Mouse (Mus musculus): Measurements from ENCODE around the gene Hivep3. TPM values are rescaled to one million over a fixed set of nuclear protein-coding genes. Genes with fewer than 3 reads are reported as not detected.
A peak's percentile ranks its signal among the peaks of the same experiment; 100 is the strongest.

Hivep3 gene
- polyA plus RNA-seq, 1 experiment from 2014 or later: 2.1 TPM

DNA sequence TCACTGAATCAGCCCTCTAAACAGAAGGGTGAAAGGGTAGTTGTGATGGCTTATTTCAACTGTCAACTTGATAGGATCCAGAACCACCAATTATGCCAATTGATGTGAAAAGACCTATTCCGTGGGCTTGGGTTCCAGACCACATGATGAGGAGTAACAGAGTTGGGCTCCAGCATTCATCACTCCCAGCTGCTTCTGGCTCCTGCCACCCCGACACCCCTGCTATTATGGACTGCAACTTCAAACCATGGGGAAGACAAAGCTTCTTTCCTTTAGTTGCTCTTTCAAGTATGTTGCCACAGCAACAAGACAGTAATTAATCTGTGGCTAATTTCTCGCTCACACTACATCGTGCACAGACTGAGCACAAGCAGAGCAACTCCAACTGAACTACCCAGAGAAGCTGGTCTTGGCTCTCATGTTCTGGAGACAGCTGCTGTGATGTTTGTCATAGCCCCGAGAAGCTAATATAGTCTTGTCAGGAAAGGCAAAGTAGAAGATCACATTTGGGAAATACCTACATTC lies 159.7 kb downstream of the Hivep3 start:
- 69% methylated on average over 5 of the region's 5 CpGs for WGBS
- Histone ChIP-seq H3K4me3 (no peak overlapping the region), H3K4me1 (replicated peaks) (peaks cover 9% of the 10 kb centered on the region), H3K9me3 (no peaks in the 10 kb centered on the region), H3K36me3 (no peaks in the 10 kb centered on the region), H3K27ac (no peak overlapping the region), H3K27me3 (ENCODE audit: insufficient read depth, poor library complexity, severe bottlenecking) (no peaks in the 10 kb centered on the region)
- no peak for DNase-seq (ENCODE audit: low spot score)

DNA sequence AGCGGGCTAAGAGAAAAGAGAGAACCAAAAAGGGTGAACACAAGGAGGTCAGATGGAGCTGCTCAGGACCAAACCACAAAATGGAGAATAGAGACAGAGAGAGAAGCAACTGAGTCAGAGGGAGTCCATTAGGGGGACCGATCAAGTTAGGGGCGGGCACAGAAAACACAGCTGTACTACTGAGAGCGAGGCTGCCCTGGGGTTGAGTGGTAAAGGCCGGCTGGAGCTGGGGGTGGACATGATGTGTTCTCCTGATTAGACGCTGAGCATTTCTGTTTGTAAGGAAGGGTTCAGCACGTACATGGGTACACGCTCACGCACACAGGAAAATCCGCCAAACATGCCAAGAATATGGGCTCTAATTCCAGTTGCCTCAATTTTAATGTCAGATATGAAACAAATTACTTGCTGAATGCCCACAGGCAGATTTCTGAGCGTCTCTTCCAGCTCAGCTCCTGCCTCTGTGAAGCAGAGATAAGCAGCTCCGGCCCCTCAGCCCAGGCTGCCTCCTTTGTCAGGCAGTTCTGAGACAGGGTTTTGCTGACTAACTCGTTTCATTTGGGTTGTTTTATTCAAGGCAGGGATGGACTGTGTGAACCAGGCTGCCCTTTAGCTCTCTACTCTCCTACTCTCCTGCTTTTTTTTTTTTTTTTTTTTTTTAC lies 161.3 kb downstream of the Hivep3 start:
- 76% methylated on average over 13 of the region's 13 CpGs for WGBS
- Histone ChIP-seq H3K4me1 (replicated peaks) (no peaks in the 10 kb centered on the region; the same call in 1 of the 2 replicates), H3K36me3 (no peaks in the 10 kb centered on the region), H3K27me3 (ENCODE audit: insufficient read depth, poor library complexity, severe bottlenecking) (no peaks in the 10 kb centered on the region), H3K27ac (no peak overlapping the region), H3K4me3 (no peak overlapping the region), H3K9me3 (no peaks in the 10 kb centered on the region)
- no peak for DNase-seq (ENCODE audit: low spot score)

DNA sequence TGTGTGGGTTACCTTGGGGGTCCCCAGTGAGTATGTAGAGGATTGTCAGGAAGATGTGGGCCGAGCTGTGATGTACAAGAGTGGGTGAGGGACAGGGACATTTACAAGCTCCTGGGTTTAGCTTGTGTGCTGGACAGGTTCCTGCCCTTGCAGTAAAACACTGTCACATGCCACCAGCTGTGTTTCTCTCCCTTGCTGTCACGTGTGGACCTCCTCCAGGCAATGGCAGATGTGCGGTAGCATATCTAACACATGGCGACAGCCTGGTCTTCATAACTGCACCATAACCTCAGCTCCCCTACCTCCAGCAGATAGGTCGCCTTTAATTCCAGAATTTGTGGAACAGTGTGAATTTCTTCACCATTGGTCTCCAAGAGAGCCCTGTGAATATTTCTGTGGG lies 161.9 kb downstream of the Hivep3 start:
- no peak overlapping the region for H3K4me3 ChIP-seq
- 82% methylated on average over 5 of the region's 5 CpGs for WGBS
- H3K4me1 ChIP-seq (replicated peaks): no peaks in the 10 kb centered on the region; the same call in 1 of the 2 replicates
- H3K27me3 ChIP-seq (ENCODE audit: insufficient read depth, poor library complexity, severe bottlenecking): no peaks in the 10 kb centered on the region
- no peak for DNase-seq (ENCODE audit: low spot score)
- no peaks in the 10 kb centered on the region for H3K36me3 ChIP-seq
- H3K9me3 ChIP-seq: no peaks in the 10 kb centered on the region
- H3K27ac ChIP-seq: no peak overlapping the region

DNA sequence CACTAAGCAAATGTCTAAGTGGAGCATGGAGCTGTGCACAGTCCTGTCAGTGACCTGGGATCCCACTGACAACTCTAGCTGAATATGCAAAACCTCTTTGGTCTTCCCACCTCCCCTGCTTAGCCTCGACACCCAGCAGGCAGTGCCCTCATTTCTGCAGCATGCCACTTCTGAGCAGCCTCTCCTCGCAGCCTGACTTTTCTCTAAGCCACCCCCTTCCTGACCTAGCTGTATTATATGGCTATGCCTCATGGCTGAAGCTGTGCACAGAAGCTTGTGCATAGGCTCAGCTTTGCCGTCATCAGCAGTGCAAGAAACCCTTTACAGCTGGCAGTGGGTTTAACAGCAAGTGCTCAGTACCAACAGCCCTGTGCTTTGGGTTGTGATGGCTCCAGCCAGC lies 163.0 kb downstream of the Hivep3 start:
- WGBS: 63% methylated on average over 3 of the region's 3 CpGs
- DNase-seq (ENCODE audit: low spot score): no peak
- Histone ChIP-seq H3K4me1 (replicated peaks) (peaks cover 3% of the 10 kb centered on the region; the same call in 1 of the 2 replicates), H3K9me3 (no peaks in the 10 kb centered on the region), H3K36me3 (no peaks in the 10 kb centered on the region), H3K4me3 (no peak overlapping the region), H3K27me3 (ENCODE audit: insufficient read depth, poor library complexity, severe bottlenecking) (no peaks in the 10 kb centered on the region), H3K27ac (no peak overlapping the region)

DNA sequence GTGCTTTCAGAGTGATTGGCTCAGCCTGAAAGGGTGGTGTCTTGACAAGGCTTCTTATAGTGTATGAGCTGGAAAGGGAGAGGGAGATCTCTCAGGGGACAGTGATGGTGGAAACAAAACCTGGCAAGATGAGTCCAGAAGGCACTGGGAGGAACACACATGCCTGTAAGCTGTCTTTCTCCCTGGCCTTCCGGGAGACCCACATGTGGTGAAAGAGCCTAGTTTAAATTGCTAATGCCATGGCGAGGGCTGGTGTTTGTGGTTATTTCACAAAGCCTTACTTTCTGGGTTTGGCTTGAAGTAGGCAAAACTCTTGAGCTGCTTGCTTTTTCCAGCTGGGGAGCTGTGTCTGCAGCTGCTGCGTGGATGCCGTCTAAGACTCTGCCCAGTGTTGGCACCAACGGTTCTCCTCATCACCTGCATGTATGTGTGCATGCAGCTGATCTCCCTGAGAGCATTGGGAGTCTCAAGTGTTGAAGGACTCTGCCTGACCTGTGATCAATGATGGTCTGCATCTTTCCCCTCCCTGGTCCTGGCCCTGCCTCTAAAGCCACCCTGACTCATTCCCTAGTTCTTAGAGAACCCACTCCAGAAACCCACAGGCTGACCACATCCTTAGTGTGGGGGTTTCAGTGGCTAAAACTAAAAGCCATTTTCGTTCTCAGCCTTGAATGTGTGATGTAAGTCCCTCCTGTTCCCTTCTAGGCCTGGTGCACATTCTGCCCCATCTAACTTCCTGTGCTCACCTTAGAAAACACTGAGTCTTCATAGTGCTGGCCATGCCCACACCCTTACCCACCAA lies 163.7 kb downstream of the Hivep3 start:
- Histone ChIP-seq H3K9me3 (no peaks in the 10 kb centered on the region), H3K27ac (no peak overlapping the region), H3K4me1 (replicated peaks) (peaks cover 10% of the 10 kb centered on the region; the same call in 1 of the 2 replicates), H3K36me3 (no peaks in the 10 kb centered on the region), H3K27me3 (ENCODE audit: insufficient read depth, poor library complexity, severe bottlenecking) (no peaks in the 10 kb centered on the region), H3K4me3 (no peak overlapping the region)
- WGBS: 76% methylated on average over 6 of the region's 6 CpGs
- DNase-seq (ENCODE audit: low spot score): no peak

DNA sequence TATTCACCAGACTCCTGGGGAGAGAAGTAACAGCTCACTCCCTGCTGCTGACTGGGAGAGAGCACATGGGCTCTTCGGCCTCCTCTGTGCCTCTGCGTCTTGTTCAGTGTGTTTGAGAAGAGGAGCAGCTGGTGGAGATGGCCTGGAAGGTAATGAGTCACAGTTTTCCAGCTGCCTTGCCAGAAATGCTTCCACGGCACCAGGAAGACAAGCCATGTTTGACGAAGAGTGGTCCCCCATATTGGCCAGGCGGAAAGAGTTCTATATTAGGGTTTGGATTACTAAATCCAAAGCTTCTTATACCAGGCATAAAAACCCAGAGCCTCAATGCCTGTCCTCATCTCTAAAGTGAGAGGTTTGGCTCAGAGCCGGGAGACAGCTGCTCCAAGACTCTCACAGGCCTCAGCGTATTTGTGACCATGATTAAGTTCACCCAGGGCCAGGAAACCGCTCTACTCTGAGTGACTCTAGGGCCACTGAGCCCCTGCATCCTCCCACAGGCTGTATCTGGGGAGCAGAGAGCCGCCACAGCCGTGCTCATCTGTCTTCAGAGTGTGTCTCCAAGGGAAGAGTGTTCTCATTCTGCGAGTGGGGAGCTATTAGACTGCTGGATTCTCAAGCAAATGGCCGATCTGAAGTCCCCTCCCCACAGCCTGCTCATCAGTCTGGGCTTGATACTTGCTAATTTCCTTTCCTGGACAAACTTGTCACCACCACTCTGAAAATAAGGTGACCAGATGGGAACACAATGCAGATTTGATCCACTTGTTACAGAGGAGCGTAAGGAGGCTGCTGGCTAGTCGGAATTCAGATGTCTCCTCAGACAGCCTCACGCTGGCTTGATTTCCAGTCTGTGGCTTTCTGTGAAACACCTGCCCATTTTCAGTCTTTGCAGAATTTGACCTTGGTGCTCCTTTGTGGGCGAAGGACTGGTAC lies 168.2 kb downstream of the Hivep3 start:
- no peak for DNase-seq (ENCODE audit: low spot score)

DNA sequence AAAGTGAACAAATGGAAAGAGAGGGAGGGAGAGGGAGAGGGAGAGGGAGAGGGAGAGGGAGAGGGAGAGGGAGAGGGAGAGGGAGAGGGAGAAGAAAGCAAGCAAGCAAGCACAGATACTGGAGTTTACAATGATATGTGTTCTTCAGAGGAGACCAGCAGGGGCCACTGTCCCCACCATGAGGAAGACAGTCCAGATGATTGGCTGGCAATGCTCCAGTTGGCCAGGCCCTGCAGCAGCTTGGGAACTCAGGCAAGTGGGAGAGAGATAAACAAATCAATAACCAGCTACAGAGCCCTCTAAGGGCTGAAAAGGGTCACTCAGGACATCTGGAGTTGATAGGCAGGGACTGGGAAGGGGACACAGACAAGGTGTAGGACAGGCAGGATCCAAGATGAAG lies 169.7 kb downstream of the Hivep3 start:
- DNase-seq (ENCODE audit: low spot score): no peak
- no peaks in the 10 kb centered on the region for H3K27me3 ChIP-seq (ENCODE audit: insufficient read depth, poor library complexity, severe bottlenecking)

More for the DNA sequence above, 168.2 kb downstream of the Hivep3 start:
- Histone ChIP-seq H3K36me3 (no peaks in the 10 kb centered on the region), H3K9me3 (no peaks in the 10 kb centered on the region), H3K4me3 (no peak overlapping the region), H3K4me1 (replicated peaks) (peaks cover 11% of the 10 kb centered on the region; the same call in 1 of the 2 replicates), H3K27me3 (ENCODE audit: insufficient read depth, poor library complexity, severe bottlenecking) (no peaks in the 10 kb centered on the region), H3K27ac (peak overlapping the region; percentile 56; the same call in 1 of the 2 replicates)
- WGBS: 78% methylated on average over 16 of the region's 16 CpGs

DNA sequence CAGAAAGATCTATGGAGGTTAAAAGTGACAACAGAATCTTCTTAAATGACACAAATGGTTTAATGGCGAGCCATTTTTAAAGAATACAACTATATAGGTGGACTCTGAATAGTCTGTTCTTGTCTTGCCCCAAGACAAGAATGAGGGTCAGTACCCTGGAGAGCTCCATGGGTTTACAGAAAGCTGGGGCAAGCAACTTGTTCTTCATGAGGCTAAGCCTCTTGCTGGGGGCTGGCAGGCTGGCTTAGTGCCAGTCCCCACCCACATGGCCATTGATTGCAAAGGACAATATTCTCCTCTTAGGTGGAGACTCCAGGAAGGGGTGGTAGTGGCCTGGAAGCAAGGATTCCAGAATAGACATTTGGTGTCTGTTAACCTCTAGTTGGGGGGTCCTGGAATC lies 170.2 kb downstream of the Hivep3 start:
- Histone ChIP-seq H3K4me3 (no peak overlapping the region), H3K27me3 (ENCODE audit: insufficient read depth, poor library complexity, severe bottlenecking) (no peaks in the 10 kb centered on the region), H3K27ac (no peak overlapping the region), H3K36me3 (no peaks in the 10 kb centered on the region), H3K4me1 (replicated peaks) (peaks cover 11% of the 10 kb centered on the region; the same call in 1 of the 2 replicates), H3K9me3 (no peaks in the 10 kb centered on the region)
- 51% methylated on average over 1 of the region's 1 CpGs for WGBS
- DNase-seq (ENCODE audit: low spot score): peak; percentile 16

More for the DNA sequence above, 169.7 kb downstream of the Hivep3 start:
- Histone ChIP-seq H3K4me3 (no peak overlapping the region), H3K9me3 (no peaks in the 10 kb centered on the region), H3K27ac (no peak overlapping the region), H3K4me1 (replicated peaks) (peaks cover 11% of the 10 kb centered on the region; the same call in 1 of the 2 replicates), H3K36me3 (no peaks in the 10 kb centered on the region)

DNA sequence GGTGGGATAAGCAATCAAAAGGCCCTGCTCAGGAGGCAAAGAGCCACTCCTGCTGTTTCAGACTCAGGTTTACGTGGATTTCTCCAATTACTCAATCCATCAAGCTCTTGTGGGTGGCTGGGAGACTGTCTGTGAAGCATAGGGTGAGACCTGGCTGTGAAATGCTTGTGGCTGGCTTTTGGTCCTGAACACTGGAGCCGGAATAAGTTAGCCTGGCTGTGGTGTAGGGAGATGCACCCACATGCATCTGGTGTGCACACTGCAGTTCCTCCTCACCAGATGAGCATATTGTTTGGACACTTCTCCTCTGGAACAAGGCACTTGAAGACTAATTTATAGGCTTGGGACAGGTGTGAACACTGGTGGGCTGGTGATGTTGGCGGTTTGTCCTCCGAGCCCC lies 170.7 kb downstream of the Hivep3 start:
- Histone ChIP-seq H3K4me1 (replicated peaks) (peaks cover 11% of the 10 kb centered on the region; the same call in 1 of the 2 replicates), H3K27me3 (ENCODE audit: insufficient read depth, poor library complexity, severe bottlenecking) (peaks cover 4% of the 10 kb centered on the region; the same call in 1 of the 2 replicates), H3K27ac (no peak overlapping the region), H3K9me3 (no peaks in the 10 kb centered on the region), H3K36me3 (no peaks in the 10 kb centered on the region), H3K4me3 (no peak overlapping the region)
- DNase-seq (ENCODE audit: low spot score): no peak
- WGBS: 91% methylated on average over 4 of the region's 4 CpGs

DNA sequence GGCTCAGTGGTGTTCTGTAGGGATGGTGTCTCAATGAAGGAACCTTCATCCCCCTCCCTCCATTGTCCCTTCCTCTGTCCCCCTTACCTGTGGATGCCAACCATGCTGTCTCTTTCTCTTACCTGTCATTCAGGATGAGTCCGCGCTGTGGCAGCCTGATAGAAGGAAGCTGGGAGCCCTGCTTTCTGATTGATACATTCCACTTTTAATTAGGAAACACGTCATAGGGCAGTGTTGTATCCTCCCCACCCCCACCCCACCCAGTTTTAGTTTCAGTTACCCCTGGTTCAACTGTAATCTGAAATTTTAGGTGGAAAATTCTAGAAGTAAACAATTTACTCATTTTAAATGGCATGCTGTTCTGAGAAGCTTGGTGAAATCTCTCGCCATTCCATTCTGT lies 173.5 kb downstream of the Hivep3 start:
- no peak for DNase-seq (ENCODE audit: low spot score)
- no peaks in the 10 kb centered on the region for H3K36me3 ChIP-seq
- H3K27me3 ChIP-seq (ENCODE audit: insufficient read depth, poor library complexity, severe bottlenecking): peaks cover 4% of the 10 kb centered on the region; the same call in 1 of the 2 replicates
- 90% methylated on average over 4 of the region's 4 CpGs for WGBS
- H3K27ac ChIP-seq: no peak overlapping the region
- H3K9me3 ChIP-seq: no peaks in the 10 kb centered on the region
- no peak overlapping the region for H3K4me3 ChIP-seq
- H3K4me1 ChIP-seq (replicated peaks): 0 out of 2 replicates have a peak, but pooled peaks cover 3% of the 10 kb centered on the region

DNA sequence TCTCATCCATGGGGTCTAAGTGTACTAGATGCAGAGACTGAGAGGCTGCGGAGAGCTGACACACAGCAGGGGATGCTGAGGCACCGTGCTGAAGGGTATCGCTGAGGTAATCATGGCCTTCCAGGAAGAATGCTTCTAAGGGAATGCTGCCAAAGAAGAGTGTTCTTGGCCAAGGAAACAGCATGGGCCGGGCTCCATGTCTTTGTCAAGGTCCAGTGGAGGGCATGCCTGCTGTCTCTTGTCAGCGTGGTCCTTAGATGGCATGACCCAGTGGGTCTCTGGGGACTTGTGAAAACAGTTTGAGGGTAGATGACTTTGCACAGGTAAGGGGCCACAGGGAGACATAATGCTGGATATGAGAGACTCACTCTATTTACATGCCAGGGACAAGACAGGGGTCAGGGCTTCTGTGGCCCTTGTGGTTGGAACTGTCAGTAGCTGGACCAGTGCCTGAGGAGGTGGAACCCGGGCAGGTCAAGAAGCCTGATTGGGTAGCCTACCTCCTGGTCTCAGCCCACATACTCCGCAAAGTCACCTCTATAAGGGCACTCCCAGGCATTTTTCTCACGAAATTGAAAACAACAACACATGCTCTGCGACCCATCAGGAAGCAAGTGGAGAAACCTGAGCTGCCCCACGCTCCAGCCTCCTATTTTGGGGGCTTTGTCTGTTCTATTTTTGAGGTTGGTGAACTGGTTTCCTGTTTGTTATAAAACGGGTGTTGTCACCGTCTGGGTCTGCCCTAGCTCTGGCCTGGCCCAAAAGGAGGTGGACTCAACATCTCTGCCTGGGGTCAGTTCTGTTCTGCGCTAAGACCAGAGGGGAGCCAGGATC lies 177.7 kb downstream of the Hivep3 start:
- H3K27ac ChIP-seq: no peak overlapping the region
- H3K9me3 ChIP-seq: no peaks in the 10 kb centered on the region
- H3K4me1 ChIP-seq (replicated peaks): peaks cover 6% of the 10 kb centered on the region; the same call in 1 of the 2 replicates
- peaks cover 4% of the 10 kb centered on the region; the same call in 1 of the 2 replicates for H3K27me3 ChIP-seq (ENCODE audit: insufficient read depth, poor library complexity, severe bottlenecking)
- H3K4me3 ChIP-seq: no peak overlapping the region
- 79% methylated on average over 13 of the region's 13 CpGs for WGBS
- no peak for DNase-seq (ENCODE audit: low spot score)
- no peaks in the 10 kb centered on the region for H3K36me3 ChIP-seq

Data from hindbrain, embryonic 10.5 days (tissue).